Mouse (Mus musculus) bone marrow macrophage, adult 2 months (primary cell): ENCODE measurements around the gene Olfr1198.

Experiments used
- CTCF ChIP-seq: IDR thresholded peaks from 2 replicates; pipeline ENCODE4 v1.5.1; 2012; ENCODE audit warnings: low read depth, mild to moderate bottlenecking, low read length, moderate library complexity
- POLR2A ChIP-seq: IDR thresholded peaks from 2 replicates; pipeline ENCODE4 v1.6.1; 2012; ENCODE audit warnings: mild to moderate bottlenecking, low read depth, low read length, borderline replicate concordance

DNA sequence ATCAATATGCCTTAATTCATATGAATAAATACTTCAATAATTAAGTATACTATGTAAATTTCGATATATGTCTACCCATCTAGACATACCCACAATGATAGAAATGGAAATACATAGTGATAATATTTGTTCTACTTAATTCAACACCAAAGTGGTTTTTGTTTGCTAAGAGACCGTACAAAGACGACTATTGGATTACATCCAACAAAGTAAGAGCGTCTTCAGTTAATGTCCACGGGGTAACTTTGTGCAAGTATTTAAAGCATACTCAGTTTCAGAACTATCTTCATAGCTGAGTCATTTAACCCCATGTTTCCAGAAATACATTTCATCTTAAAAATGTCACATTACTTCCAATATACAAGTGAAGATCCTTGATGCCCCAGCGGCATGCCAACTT lies 41.6 kb upstream of the Olfr1198 start, which contains the start of gene Olfr1201:
- TF ChIP-seq POLR2A (no peak), CTCF (no peak)
